7 mouse cellular contexts compared by ENCODE assay signal in the genomic region with DNA sequence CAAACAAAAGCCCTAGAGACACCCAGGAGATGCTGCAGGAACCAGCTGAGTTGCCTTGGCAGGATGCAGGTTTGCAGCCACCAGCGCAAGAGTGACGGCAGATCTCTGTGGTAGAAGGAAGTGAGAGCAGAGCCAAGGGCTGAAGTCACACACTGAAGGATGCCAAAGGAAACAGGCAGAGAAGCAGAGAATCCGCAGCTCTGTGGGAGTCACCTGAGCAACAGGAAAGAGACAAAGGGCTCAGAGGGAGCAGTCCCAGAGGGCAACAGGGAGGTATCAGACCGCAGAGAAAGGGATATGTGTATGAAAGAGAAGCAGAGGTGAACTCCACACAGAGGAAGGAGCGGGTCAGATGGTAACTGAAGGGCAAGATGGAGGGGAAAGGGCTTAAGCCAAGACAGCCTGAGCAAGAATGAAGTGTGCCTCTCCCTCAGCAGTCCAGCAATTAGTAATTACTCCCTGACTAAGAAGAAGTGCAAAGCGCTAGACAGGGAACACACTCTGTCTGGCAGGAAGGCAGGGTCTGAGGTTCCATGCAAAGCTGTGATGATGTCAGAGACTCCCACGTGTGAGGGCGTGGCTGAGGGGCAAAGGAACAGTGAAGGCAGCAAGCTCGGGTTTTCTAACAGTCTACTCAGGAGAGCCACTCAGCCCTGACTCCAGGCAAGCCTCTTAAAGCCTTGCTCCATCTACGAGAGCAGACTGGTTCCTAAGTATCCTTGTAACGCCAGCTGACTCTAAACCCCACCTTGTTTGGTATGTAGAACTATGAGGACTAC.
DNase-seq lines count a peak whose midpoint lies in the region; ATAC-seq and TF ChIP-seq lines count a peak whose summit lies in the region.

No protein-coding gene starts in this region.

- TF ChIP-seq EP300 in stomach, postnatal 0 days (optimal IDR thresholded peaks at IDR 0.05), result no peak

- peaks cover 22% of the 10 kb centered on the region; the same call in 1 of the 2 replicates for H3K4me1 ChIP-seq in embryonic facial prominence, embryonic 12.5 days
- peaks cover 50 to 72% of the 10 kb centered on the region in 2 experiments for H3K4me1 ChIP-seq in heart, embryonic 14.5 days (ENCODE audit: control insufficient read depth in 2 of 2, insufficient read depth in 2 of 2, low read length in 2 of 2)
- 0 out of 2 replicates have a peak, but pooled peaks cover 7% of the 10 kb centered on the region for H3K4me1 ChIP-seq in kidney, postnatal 0 days (replicated peaks; ENCODE audit: insufficient read depth, low read length)
- peaks cover 44% of the 10 kb centered on the region for H3K4me1 ChIP-seq in megakaryocyte, embryonic 14.5 days
- peaks cover 7% of the 10 kb centered on the region for H3K4me1 ChIP-seq in stomach, postnatal 0 days (replicated peaks; ENCODE audit: control insufficient read depth, insufficient read depth)

- no peaks in the 10 kb centered on the region for H3K9me3 ChIP-seq in embryonic facial prominence, embryonic 12.5 days
- H3K9me3 ChIP-seq in heart, embryonic 14.5 days (ENCODE audit: control insufficient read depth, low read length), result 0 out of 2 replicates have a peak, but pooled peaks cover 3% of the 10 kb centered on the region
- H3K9me3 ChIP-seq in kidney, postnatal 0 days (replicated peaks; ENCODE audit: low read length), result no peaks in the 10 kb centered on the region
- peaks cover 5% of the 10 kb centered on the region; the same call in 1 of the 2 replicates for H3K9me3 ChIP-seq in megakaryocyte, embryonic 14.5 days
- H3K9me3 ChIP-seq in stomach, postnatal 0 days (ENCODE audit: control insufficient read depth, low read length), result no peaks in the 10 kb centered on the region

- no peak for TF ChIP-seq CTCF in kidney, postnatal 0 days (IDR thresholded peaks at IDR 0.05; ENCODE audit: low read depth)
- TF ChIP-seq CTCF in stomach, postnatal 0 days (IDR thresholded peaks at IDR 0.05; ENCODE audit: low read depth), result no peak

- H3K27ac ChIP-seq in embryonic facial prominence, embryonic 12.5 days, result no peak overlapping the region
- peak overlapping the region; percentile 85 to 88 for H3K27ac ChIP-seq in heart, embryonic 14.5 days (replicated peaks in 1 of 2; ENCODE audit: control insufficient read depth in 1 of 2, insufficient read depth in 1 of 2, low read depth in 2 of 2, low read length in 2 of 2)
- H3K27ac ChIP-seq in kidney, postnatal 0 days, result peak overlapping the region; percentile 31; the same call in 1 of the 2 replicates
- H3K27ac ChIP-seq in stomach, postnatal 0 days (replicated peaks), result peak overlapping the region; percentile 42; the same call in 1 of the 2 replicates

- H3K4me2 ChIP-seq in embryonic facial prominence, embryonic 12.5 days (replicated peaks), result peak overlapping the region; percentile 21
- peak overlapping the region; percentile 24 for H3K4me2 ChIP-seq in heart, embryonic 14.5 days (ENCODE audit: low read length)
- H3K4me2 ChIP-seq in kidney, postnatal 0 days (ENCODE audit: low read length), result peak overlapping the region; percentile 27; the same call in 1 of the 2 replicates
- H3K4me2 ChIP-seq in stomach, postnatal 0 days (replicated peaks; ENCODE audit: low read depth), result no peak overlapping the region

- WGBS in embryonic facial prominence, embryonic 12.5 days, result 23% methylated on average over 11 of the region's 11 CpGs
- WGBS in heart, embryonic 14.5 days, result 41% methylated on average over 11 of the region's 11 CpGs
- WGBS in kidney, postnatal 0 days, result 23% methylated on average over 11 of the region's 11 CpGs
- WGBS in stomach, postnatal 0 days, result 33% methylated on average over 11 of the region's 11 CpGs

- H3K36me3 ChIP-seq in embryonic facial prominence, embryonic 12.5 days, result peaks cover 15% of the 10 kb centered on the region; the same call in 1 of the 2 replicates
- peaks cover 44% of the 10 kb centered on the region for H3K36me3 ChIP-seq in heart, embryonic 14.5 days (ENCODE audit: control insufficient read depth, insufficient read depth, low read length)
- H3K36me3 ChIP-seq in kidney, postnatal 0 days (ENCODE audit: insufficient read depth, low read length), result peaks cover 17% of the 10 kb centered on the region; the same call in 1 of the 2 replicates
- H3K36me3 ChIP-seq in megakaryocyte, embryonic 14.5 days (replicated peaks; ENCODE audit: low read length), result peaks cover 49% of the 10 kb centered on the region
- peaks cover 4% of the 10 kb centered on the region; the same call in 1 of the 2 replicates for H3K36me3 ChIP-seq in stomach, postnatal 0 days (ENCODE audit: control insufficient read depth, insufficient read depth, low read length)

- ATAC-seq in CD4-positive, CD25-positive, alpha-beta regulatory T cell, adult 4 months, result peak; percentile 89
- peak; percentile 61; the same call in 1 of the 2 replicates for ATAC-seq in embryonic facial prominence, embryonic 12.5 days (ENCODE audit: insufficient number of reproducible peaks, insufficient read depth, low FRiP score, low TSS enrichment)
- ATAC-seq in heart, embryonic 14.5 days (ENCODE audit: insufficient number of reproducible peaks, insufficient read depth, low FRiP score, low read depth), result peak; percentile 42
- ATAC-seq in kidney, postnatal 0 days (replicated peaks; ENCODE audit: low FRiP score, low read depth), result peak; percentile 89
- peak; percentile 66 for ATAC-seq in stomach, postnatal 0 days (ENCODE audit: low FRiP score, low TSS enrichment)

- DNase-seq in R1 (ENCODE audit: low read depth, low spot score), result peak; percentile 66
- peak; percentile 83 for DNase-seq in kidney, postnatal 0 days (ENCODE audit: low spot score)
- DNase-seq in stomach, postnatal 0 days (ENCODE audit: low spot score), result peak; percentile 76

- no peak overlapping the region for H3K4me3 ChIP-seq in embryonic facial prominence, embryonic 12.5 days
- no peak overlapping the region for H3K4me3 ChIP-seq in heart, embryonic 14.5 days (ENCODE audit: control insufficient read depth in 1 of 2, insufficient read depth in 1 of 2, low read depth in 1 of 2, low read length in 2 of 2)
- H3K4me3 ChIP-seq in kidney, postnatal 0 days (replicated peaks; ENCODE audit: low read depth, low read length), result no peak overlapping the region
- H3K4me3 ChIP-seq in megakaryocyte, embryonic 14.5 days (replicated peaks), result peak overlapping the region; percentile 76
- no peak overlapping the region for H3K4me3 ChIP-seq in stomach, postnatal 0 days (ENCODE audit: low read depth, low read length)

- H3K27me3 ChIP-seq in embryonic facial prominence, embryonic 12.5 days, result no peaks in the 10 kb centered on the region
- no peaks in the 10 kb centered on the region for H3K27me3 ChIP-seq in heart, embryonic 14.5 days (ENCODE audit: control insufficient read depth, insufficient read depth, low read length)
- no peaks in the 10 kb centered on the region for H3K27me3 ChIP-seq in kidney, postnatal 0 days (ENCODE audit: insufficient read depth, low read length)
- no peaks in the 10 kb centered on the region for H3K27me3 ChIP-seq in megakaryocyte, embryonic 14.5 days (replicated peaks)
- H3K27me3 ChIP-seq in stomach, postnatal 0 days (ENCODE audit: control insufficient read depth, insufficient read depth, low read length), result no peaks in the 10 kb centered on the region

- no peak overlapping the region for H3K9ac ChIP-seq in embryonic facial prominence, embryonic 12.5 days
- peak overlapping the region; percentile 60 for H3K9ac ChIP-seq in heart, embryonic 14.5 days (ENCODE audit: low read length)
- peak overlapping the region; percentile 18; the same call in 1 of the 2 replicates for H3K9ac ChIP-seq in kidney, postnatal 0 days (ENCODE audit: low read depth, low read length)
- no peak overlapping the region for H3K9ac ChIP-seq in stomach, postnatal 0 days (ENCODE audit: low read length)

Comparison
In these comparisons a context has a peak if more than half of its experiments do, and no peak if none do; other contexts are left out.
1. H3K9ac ChIP-seq: peak in heart, embryonic 14.5 days (single experiment) and kidney, postnatal 0 days (single experiment); none in embryonic facial prominence, embryonic 12.5 days (single experiment) and stomach, postnatal 0 days (single experiment).
2. Peak in every context shown above with its lines, with median percentiles within 50 percentile points of each other: ATAC-seq and DNase-seq.